Mouse (Mus musculus) MEL (cell line): ENCODE data around the gene Aldh1a2.

Source experiments
- CTCF ChIP-seq, 3 experiments: IDR thresholded peaks in 2 of 3; conservative IDR thresholded peaks in 1 of 3; 2 replicates each; pipeline ENCODE4 v1.5.1; 2011 to 2012; ENCODE audit warnings: low read length in 3 of 3, low read depth in 2 of 3, mild to moderate bottlenecking in 2 of 3, improper control_type of control experiment in 1 of 3, inconsistent platforms in 1 of 3, mixed read lengths in 1 of 3, moderate library complexity in 1 of 3; ENCODE audit not compliant: control insufficient read depth in 1 of 3, insufficient read depth in 1 of 3, poor library complexity in 1 of 3, severe bottlenecking in 1 of 3
- E2F4 ChIP-seq: IDR thresholded peaks from 2 replicates; pipeline ENCODE4 v1.6.1; 2011; ENCODE audit warnings: low read depth, low read length, improper control_type of control experiment, borderline replicate concordance
- EP300 ChIP-seq, 2 experiments: IDR thresholded peaks; 2 replicates each; pipeline ENCODE4 v1.6.1; 2011; ENCODE audit warnings: improper control_type of control experiment in 2 of 2, low read length in 2 of 2, low read depth in 1 of 2, mild to moderate bottlenecking in 1 of 2
- GATA1 ChIP-seq: IDR thresholded peaks from 2 replicates; pipeline ENCODE4 v1.6.1; 2011; ENCODE audit warnings: low read depth, low read length, improper control_type of control experiment
- HCFC1 ChIP-seq: IDR thresholded peaks from 2 replicates; pipeline ENCODE4 v1.6.1; 2012; ENCODE audit warnings: low read depth, mild to moderate bottlenecking, inconsistent platforms, low read length, improper control_type of control experiment, moderate library complexity
- POLR2A ChIP-seq, 2 experiments: IDR thresholded peaks; 2 replicates each; pipeline ENCODE4 v1.6.1; 2011 to 2012; ENCODE audit warnings: low read length in 2 of 2, mild to moderate bottlenecking in 2 of 2, control low read depth in 1 of 2, improper control_type of control experiment in 1 of 2, low read depth in 1 of 2, moderate library complexity in 1 of 2; ENCODE audit not compliant: control insufficient read depth in 1 of 2, insufficient read depth in 1 of 2, poor library complexity in 1 of 2
- ZC3H11A ChIP-seq: IDR thresholded peaks from 2 replicates; pipeline ENCODE4 v1.6.1; 2012; ENCODE audit warnings: low read depth, mild to moderate bottlenecking, inconsistent platforms, low read length, improper control_type of control experiment
- ZNF384 ChIP-seq: IDR thresholded peaks from 2 replicates; pipeline ENCODE4 v1.6.1; 2012; ENCODE audit warnings: low read depth, mild to moderate bottlenecking, inconsistent platforms, low read length, improper control_type of control experiment

DNA sequence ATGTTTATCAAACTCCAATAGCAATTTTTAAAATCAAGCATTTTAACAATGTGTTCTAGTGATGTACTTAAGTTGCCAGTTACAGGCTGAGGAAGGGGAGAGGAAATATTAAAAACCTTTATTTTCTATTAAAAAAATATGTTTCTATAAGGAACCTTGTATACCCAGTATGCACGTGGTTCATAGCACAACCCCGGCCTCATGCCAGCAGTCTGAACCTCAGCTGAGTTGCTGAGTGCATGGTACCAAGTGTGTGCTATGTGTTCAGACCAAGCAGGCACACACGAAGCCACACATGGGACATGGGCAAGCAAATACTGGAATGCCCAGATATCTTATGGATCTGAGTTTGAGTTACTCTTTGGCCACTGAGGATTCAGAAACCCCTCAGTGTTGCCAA is 74.2 kb downstream of the Aldh1a2 start:
- TF ChIP-seq CTCF (IDR thresholded peaks at IDR 0.05 in 2 of 3, conservative IDR thresholded peaks at IDR 0.05 in 1 of 3; ENCODE audit: control insufficient read depth in 1 of 3, insufficient read depth in 1 of 3, low read depth in 2 of 3, low read length in 3 of 3, poor library complexity in 1 of 3, severe bottlenecking in 1 of 3): no peak
- TF ChIP-seq POLR2A (IDR thresholded peaks at IDR 0.05; ENCODE audit: control insufficient read depth in 1 of 2, insufficient read depth in 1 of 2, low read depth in 1 of 2, low read length in 2 of 2, poor library complexity in 1 of 2): no peak
- TF ChIP-seq ZNF384: no peak
- TF ChIP-seq E2F4: no peak
- TF ChIP-seq ZC3H11A: no peak
- TF ChIP-seq HCFC1: no peak
- no peak for TF ChIP-seq EP300 (IDR thresholded peaks at IDR 0.05; ENCODE audit: low read depth in 1 of 2, low read length in 2 of 2)
- no peak for TF ChIP-seq GATA1
